Mouse (Mus musculus) ES-E14 (cell line): ENCODE measurements around the gene Obsl1. TPM values are rescaled to one million over a fixed set of nuclear protein-coding genes. Genes with fewer than 3 reads are reported as not detected.

ENCODE experiments used
- DNase-seq: peaks from one replicate; pipeline ENCODE4 v3.0.0-alpha.2; 2013; ENCODE audit warnings: low read depth, low spot score
- H3K27ac ChIP-seq: 2 replicates; pipeline ENCODE4 v1.5.1; 2012; ENCODE audit warnings: low read depth, mild to moderate bottlenecking, low read length, moderate library complexity, mixed read lengths; ENCODE audit not compliant: poor library complexity, insufficient read depth, severe bottlenecking
- H3K36me3 ChIP-seq: 2 replicates; pipeline ENCODE4 v1.6.1; 2012; ENCODE audit warnings: mild to moderate bottlenecking, low read length, moderate library complexity, mixed read lengths; ENCODE audit not compliant: control insufficient read depth, poor library complexity, insufficient read depth, severe bottlenecking
- H3K4me1 ChIP-seq, 2 experiments: fragments of 150-350 bp in 1 of 2; sonication (generic) in 1 of 2; 2 replicates each; pipeline ENCODE4 v1.6.1; 2012; ENCODE audit warnings: low read length in 2 of 2, mild to moderate bottlenecking in 1 of 2, mixed read lengths in 1 of 2; ENCODE audit not compliant: control insufficient read depth in 2 of 2, insufficient read depth in 2 of 2, poor library complexity in 1 of 2
- H3K4me3 ChIP-seq, 2 experiments: fragments of 150-350 bp in 1 of 2; sonication (generic) in 1 of 2; 2 replicates each; pipeline ENCODE4 v1.5.1; 2012; ENCODE audit warnings: low read length in 2 of 2, low read depth in 1 of 2, mild to moderate bottlenecking in 1 of 2, mixed read lengths in 1 of 2; ENCODE audit not compliant: insufficient read depth in 1 of 2, poor library complexity in 1 of 2, severe bottlenecking in 1 of 2
- H3K9ac ChIP-seq: 2 replicates; pipeline ENCODE4 v1.6.1; 2012; ENCODE audit warnings: low read depth, mild to moderate bottlenecking, low read length, mixed read lengths; ENCODE audit not compliant: poor library complexity, insufficient read depth, severe bottlenecking
- H3K9me3 ChIP-seq: fragments of 150-350 bp; sonication (generic); 2 replicates; pipeline ENCODE4 v1.6.1; 2012; ENCODE audit warnings: low read depth, mild to moderate bottlenecking, low read length; ENCODE audit not compliant: control insufficient read depth, insufficient read depth
- CHD2 ChIP-seq: IDR thresholded peaks from 2 replicates; pipeline ENCODE4 v1.6.1; 2014; ENCODE audit warnings: mild to moderate bottlenecking, low read depth, low read length, inconsistent platforms
- HCFC1 ChIP-seq: IDR thresholded peaks from 2 replicates; pipeline ENCODE4 v1.6.1; 2012; ENCODE audit warnings: low read length, inconsistent platforms, borderline replicate concordance; ENCODE audit not compliant: insufficient read depth
- MAFK ChIP-seq: IDR thresholded peaks from 2 replicates; pipeline ENCODE4 v1.6.1; 2014; ENCODE audit warnings: mild to moderate bottlenecking, low read depth, low read length, inconsistent platforms; ENCODE audit not compliant: insufficient read depth
- ZC3H11A ChIP-seq: IDR thresholded peaks from 2 replicates; pipeline ENCODE4 v1.6.1; 2012; ENCODE audit warnings: low read depth, mild to moderate bottlenecking, inconsistent platforms, low read length, borderline replicate concordance
- ZNF384 ChIP-seq: IDR thresholded peaks from 2 replicates; pipeline ENCODE4 v1.6.1; 2012; ENCODE audit warnings: low read depth, low read length, inconsistent platforms
- in situ Hi-C, 2 experiments: fragments of 600-800 bp; cut with MboI; formaldehyde crosslinking; loops; one replicate each; pipeline ENCODE4 v1.15.1; 2025; ENCODE audit warnings: low sequenced_read_pairs in 2 of 2, inconsistent platforms in 1 of 2; ENCODE audit not compliant: unreplicated experiment in 2 of 2
- total RNA-seq: library from RNA; depleted of rRNA; stranded (reverse); fragments of 300-350 nt; gene quantifications from 2 replicates; pipeline ENCODE4 v1.2.3, GENCODE M21; 2012

Gene Obsl1
- total RNA-seq, 1 experiment: 45.0 TPM

- Histone ChIP-seq H3K27ac (no peak overlapping the region), H3K9ac (no peak overlapping the region), H3K4me3 (no peak overlapping the region), H3K36me3 (no peaks in the 10 kb centered on the region), H3K4me1 (peaks cover 0 to 4% of the 10 kb centered on the region in 2 experiments; a peak in 1 of 4 replicates), H3K9me3 (no peaks in the 10 kb centered on the region)
- TF ChIP-seq MAFK: no peak
- TF ChIP-seq HCFC1: no peak
- TF ChIP-seq ZNF384: no peak
- no peak for TF ChIP-seq ZC3H11A
- TF ChIP-seq CHD2: no peak
- in situ Hi-C loops: loop anchor here (10.0 kb wide), 1 partner anchor 118 kb away; no protein-coding TSS in a partner anchor
- DNase-seq: no peak
These were observed 43.6 kb downstream of the Obsl1 start for GRCm38 (mm10) chr1:75462636-75463035.

DNA sequence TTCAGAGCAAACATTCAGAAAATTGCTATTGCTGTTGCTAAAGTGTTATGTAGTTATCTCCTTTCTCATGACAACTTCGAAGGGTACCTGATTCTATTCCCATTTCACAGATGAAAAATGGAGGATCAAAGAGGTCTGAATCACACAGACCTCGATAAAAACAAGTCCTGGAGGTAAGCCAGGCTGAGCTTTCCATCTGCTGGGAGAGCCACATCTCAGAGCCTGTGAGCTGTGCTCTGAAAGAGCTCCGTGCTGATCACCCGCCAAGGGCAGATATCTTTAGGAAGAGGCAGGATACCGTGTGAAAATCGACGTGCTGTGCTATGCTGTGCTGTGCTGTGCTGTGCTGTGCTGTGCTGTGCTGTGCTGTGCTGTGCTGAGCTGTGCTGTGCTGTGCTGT lies 46.0 kb downstream of the Obsl1 start:
- Histone ChIP-seq H3K9me3 (no peaks in the 10 kb centered on the region), H3K27ac (no peak overlapping the region), H3K36me3 (no peaks in the 10 kb centered on the region), H3K4me3 (no peak overlapping the region), H3K4me1 (0 out of 4 replicates have a peak, but pooled peaks cover 0 to 2% of the 10 kb centered on the region in 2 experiments), H3K9ac (no peak overlapping the region)
- TF ChIP-seq ZNF384 (no peak), HCFC1 (no peak), MAFK (no peak), ZC3H11A (no peak), CHD2 (no peak)
- no peak for DNase-seq
- in situ Hi-C loops: loop anchor here (10.0 kb wide), 1 partner anchor 115 kb away; no protein-coding TSS in a partner anchor

- Histone ChIP-seq H3K9me3 (no peaks in the 10 kb centered on the region), H3K27ac (no peak overlapping the region), H3K4me3 (peak overlapping the region in 1 of 2 experiments; percentile 10; a peak in 1 of 4 replicates), H3K4me1 (0 out of 4 replicates have a peak, but pooled peaks cover 0 to 2% of the 10 kb centered on the region in 2 experiments), H3K36me3 (no peaks in the 10 kb centered on the region), H3K9ac (no peak overlapping the region)
- DNase-seq: no peak
- in situ Hi-C loops: no loop called here
- TF ChIP-seq ZC3H11A: no peak
- TF ChIP-seq CHD2: no peak
- TF ChIP-seq HCFC1: no peak
- no peak for TF ChIP-seq ZNF384
- no peak for TF ChIP-seq MAFK
These were observed 47.2 kb downstream of the Obsl1 start for GRCm38 (mm10) chr1:75458789-75459684.

DNA sequence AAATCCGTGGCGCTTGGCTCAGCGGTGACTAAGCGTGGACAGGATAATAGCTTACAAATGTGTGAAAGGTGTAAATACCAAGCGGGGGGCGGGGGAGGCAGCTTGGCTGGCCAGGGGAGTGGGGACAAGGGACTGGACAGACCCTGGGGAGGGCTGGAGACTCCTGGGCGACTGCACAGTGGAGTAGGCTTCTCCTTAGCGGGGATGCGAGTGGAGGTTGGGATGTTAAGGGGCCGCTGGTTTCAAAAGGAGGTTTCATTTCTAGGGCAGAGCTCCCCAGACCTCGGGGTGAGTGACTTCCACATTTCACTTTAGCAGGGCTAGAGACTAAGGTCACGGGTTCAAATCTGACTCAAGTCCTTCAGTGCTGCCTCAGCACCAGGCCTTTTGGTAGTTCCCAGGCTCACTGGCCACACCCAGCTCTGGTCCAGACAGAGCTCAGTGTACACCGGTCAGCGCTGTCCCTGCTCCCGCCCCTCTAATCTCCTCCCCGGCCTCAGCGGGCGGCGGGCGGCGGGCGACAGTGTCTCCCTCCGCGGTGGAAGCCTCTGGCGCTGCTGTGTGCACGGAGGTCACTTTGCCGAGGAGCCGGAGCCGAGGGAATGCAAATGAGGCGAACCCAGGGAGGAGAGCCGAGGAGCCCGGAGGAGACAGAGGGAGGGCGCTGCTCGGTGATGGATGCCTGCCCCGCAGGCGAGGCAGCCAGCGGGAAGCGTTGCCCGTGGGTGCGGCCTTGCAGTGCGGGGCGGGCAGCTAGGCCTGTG lies 48.0 kb downstream of the Obsl1 start:
- no peak for DNase-seq
- Histone ChIP-seq H3K27ac (no peak overlapping the region), H3K36me3 (no peaks in the 10 kb centered on the region), H3K4me1 (0 out of 4 replicates have a peak, but pooled peaks cover 0 to 2% of the 10 kb centered on the region in 2 experiments), H3K4me3 (peak overlapping the region; percentile 0 to 10; a peak in 2 of 4 replicates), H3K9ac (no peak overlapping the region; the same call in 1 of the 2 replicates), H3K9me3 (no peaks in the 10 kb centered on the region)
- TF ChIP-seq CHD2: no peak
- no peak for TF ChIP-seq ZNF384
- in situ Hi-C loops: no loop called here
